Mouse (Mus musculus): Measurements from ENCODE around the gene Rhbdf1. TPM values are rescaled to one million over a fixed set of nuclear protein-coding genes. Genes with fewer than 3 reads are reported as not detected.

Gene Rhbdf1
- polyA plus RNA-seq, 1 experiment from 2014 or later, result 14.1 TPM

GRCm38 (mm10) chr11:32244064-32244463, 22.0 kb upstream of the Rhbdf1 start:
- no peak for DNase-seq (ENCODE audit: low spot score, missing footprints)
- Histone ChIP-seq H3K36me3 (ENCODE audit: control insufficient read depth, insufficient read depth, low read length) (no peaks in the 10 kb centered on the region; the same call in 1 of the 2 replicates), H3K4me1 (ENCODE audit: control insufficient read depth, insufficient read depth, low read length) (no peaks in the 10 kb centered on the region), H3K9me3 (ENCODE audit: control insufficient read depth, low read length) (no peaks in the 10 kb centered on the region), H3K27ac (ENCODE audit: low read depth, low read length) (no peak overlapping the region), H3K27me3 (ENCODE audit: control insufficient read depth, insufficient read depth, low read length) (no peaks in the 10 kb centered on the region), H3K4me2 (no peak overlapping the region), H3K4me3 (ENCODE audit: low read depth, low read length) (no peak overlapping the region), H3K9ac (ENCODE audit: low read length) (no peak overlapping the region)
- 85% methylated on average over 3 of the region's 3 CpGs for WGBS
- no peak for ATAC-seq (ENCODE audit: low FRiP score)

- H3K36me3 ChIP-seq (ENCODE audit: control insufficient read depth, insufficient read depth, low read length), result no peaks in the 10 kb centered on the region; the same call in 1 of the 2 replicates
- 79% methylated on average over 7 of the region's 7 CpGs for WGBS
- no peak overlapping the region for H3K27ac ChIP-seq (ENCODE audit: low read depth, low read length)
Measured at GRCm38 (mm10) chr11:32243205-32243955, 21.3 kb upstream of the Rhbdf1 start.

GRCm38 (mm10) chr11:32242209-32242608, 20.1 kb upstream of the Rhbdf1 start:
- H3K9ac ChIP-seq (ENCODE audit: low read length), result no peak overlapping the region
- no peaks in the 10 kb centered on the region for H3K27me3 ChIP-seq (ENCODE audit: control insufficient read depth, insufficient read depth, low read length)
- no peaks in the 10 kb centered on the region for H3K4me1 ChIP-seq (ENCODE audit: control insufficient read depth, insufficient read depth, low read length)
- no peak for DNase-seq (ENCODE audit: low spot score, missing footprints)
- no peaks in the 10 kb centered on the region; the same call in 1 of the 2 replicates for H3K36me3 ChIP-seq (ENCODE audit: control insufficient read depth, insufficient read depth, low read length)
- 81% methylated on average over 3 of the region's 3 CpGs for WGBS
- H3K9me3 ChIP-seq (ENCODE audit: control insufficient read depth, low read length), result no peaks in the 10 kb centered on the region
- no peak for ATAC-seq (ENCODE audit: low FRiP score)
- H3K4me2 ChIP-seq, result no peak overlapping the region
- H3K4me3 ChIP-seq (ENCODE audit: low read depth, low read length), result no peak overlapping the region
- no peak overlapping the region for H3K27ac ChIP-seq (ENCODE audit: low read depth, low read length)

More at GRCm38 (mm10) chr11:32243205-32243955, 21.3 kb upstream of the Rhbdf1 start:
- ATAC-seq (ENCODE audit: low FRiP score), result no peak
- DNase-seq (ENCODE audit: low spot score, missing footprints), result no peak
- no peak overlapping the region for H3K9ac ChIP-seq (ENCODE audit: low read length)
- H3K27me3 ChIP-seq (ENCODE audit: control insufficient read depth, insufficient read depth, low read length), result no peaks in the 10 kb centered on the region
- H3K4me3 ChIP-seq (ENCODE audit: low read depth, low read length), result no peak overlapping the region
- no peak overlapping the region for H3K4me2 ChIP-seq
- no peaks in the 10 kb centered on the region for H3K4me1 ChIP-seq (ENCODE audit: control insufficient read depth, insufficient read depth, low read length)
- no peaks in the 10 kb centered on the region for H3K9me3 ChIP-seq (ENCODE audit: control insufficient read depth, low read length)

GRCm38 (mm10) chr11:32241391-32241790, 19.3 kb upstream of the Rhbdf1 start:
- H3K27ac ChIP-seq (ENCODE audit: low read depth, low read length), result no peak overlapping the region

GRCm38 (mm10) chr11:32238093-32238860, 16.2 kb upstream of the Rhbdf1 start:
- no peak overlapping the region for H3K27ac ChIP-seq (ENCODE audit: low read depth, low read length)
- no peak overlapping the region for H3K9ac ChIP-seq (ENCODE audit: low read length)
- H3K9me3 ChIP-seq (ENCODE audit: control insufficient read depth, low read length), result no peaks in the 10 kb centered on the region
- H3K4me2 ChIP-seq, result no peak overlapping the region
- DNase-seq (ENCODE audit: low spot score, missing footprints) (peak; percentile 95), ATAC-seq (ENCODE audit: low FRiP score) (peak; percentile 47; the same call in 1 of the 2 replicates)
- H3K4me3 ChIP-seq (ENCODE audit: low read depth, low read length), result no peak overlapping the region
- no peaks in the 10 kb centered on the region for H3K4me1 ChIP-seq (ENCODE audit: control insufficient read depth, insufficient read depth, low read length)
- H3K27me3 ChIP-seq (ENCODE audit: control insufficient read depth, insufficient read depth, low read length), result no peaks in the 10 kb centered on the region
- 64% methylated on average over 5 of the region's 5 CpGs for WGBS
- peaks cover 4% of the 10 kb centered on the region; the same call in 1 of the 2 replicates for H3K36me3 ChIP-seq (ENCODE audit: control insufficient read depth, insufficient read depth, low read length)

More at GRCm38 (mm10) chr11:32241391-32241790, 19.3 kb upstream of the Rhbdf1 start:
- Histone ChIP-seq H3K27me3 (ENCODE audit: control insufficient read depth, insufficient read depth, low read length) (no peaks in the 10 kb centered on the region), H3K36me3 (ENCODE audit: control insufficient read depth, insufficient read depth, low read length) (no peaks in the 10 kb centered on the region; the same call in 1 of the 2 replicates), H3K4me2 (no peak overlapping the region), H3K9me3 (ENCODE audit: control insufficient read depth, low read length) (no peaks in the 10 kb centered on the region), H3K4me1 (ENCODE audit: control insufficient read depth, insufficient read depth, low read length) (no peaks in the 10 kb centered on the region), H3K9ac (ENCODE audit: low read length) (no peak overlapping the region), H3K4me3 (ENCODE audit: low read depth, low read length) (no peak overlapping the region)
- no peak for ATAC-seq (ENCODE audit: low FRiP score)
- DNase-seq (ENCODE audit: low spot score, missing footprints), result no peak

GRCm38 (mm10) chr11:32237411-32237795, 15.3 kb upstream of the Rhbdf1 start:
- no peak for ATAC-seq (ENCODE audit: low FRiP score)
- Histone ChIP-seq H3K9me3 (ENCODE audit: control insufficient read depth, low read length) (no peaks in the 10 kb centered on the region), H3K4me3 (ENCODE audit: low read depth, low read length) (no peak overlapping the region), H3K4me2 (no peak overlapping the region), H3K27ac (ENCODE audit: low read depth, low read length) (no peak overlapping the region), H3K27me3 (ENCODE audit: control insufficient read depth, insufficient read depth, low read length) (no peaks in the 10 kb centered on the region), H3K9ac (ENCODE audit: low read length) (no peak overlapping the region), H3K4me1 (ENCODE audit: control insufficient read depth, insufficient read depth, low read length) (no peaks in the 10 kb centered on the region), H3K36me3 (ENCODE audit: control insufficient read depth, insufficient read depth, low read length) (peaks cover 4% of the 10 kb centered on the region)
- 95% methylated on average over 3 of the region's 3 CpGs for WGBS
- no peak for DNase-seq (ENCODE audit: low spot score, missing footprints)

- Histone ChIP-seq H3K9me3 (ENCODE audit: control insufficient read depth, low read length) (no peaks in the 10 kb centered on the region), H3K4me1 (ENCODE audit: control insufficient read depth, insufficient read depth, low read length) (no peaks in the 10 kb centered on the region), H3K9ac (ENCODE audit: low read length) (no peak overlapping the region), H3K4me2 (no peak overlapping the region), H3K36me3 (ENCODE audit: control insufficient read depth, insufficient read depth, low read length) (peaks cover 4% of the 10 kb centered on the region), H3K27me3 (ENCODE audit: control insufficient read depth, insufficient read depth, low read length) (no peaks in the 10 kb centered on the region), H3K27ac (ENCODE audit: low read depth, low read length) (no peak overlapping the region), H3K4me3 (ENCODE audit: low read depth, low read length) (no peak overlapping the region)
- ATAC-seq (ENCODE audit: low FRiP score), result no peak
- 57% methylated on average over 9 of the region's 9 CpGs for WGBS
- peak; percentile 97 for DNase-seq (ENCODE audit: low spot score, missing footprints)
Measured at GRCm38 (mm10) chr11:32236712-32237410, 14.8 kb upstream of the Rhbdf1 start.

- Histone ChIP-seq H3K9me3 (ENCODE audit: control insufficient read depth, low read length) (no peaks in the 10 kb centered on the region), H3K4me2 (no peak overlapping the region), H3K27ac (ENCODE audit: low read depth, low read length) (no peak overlapping the region), H3K9ac (ENCODE audit: low read length) (no peak overlapping the region), H3K27me3 (ENCODE audit: control insufficient read depth, insufficient read depth, low read length) (no peaks in the 10 kb centered on the region), H3K36me3 (ENCODE audit: control insufficient read depth, insufficient read depth, low read length) (peaks cover 5% of the 10 kb centered on the region), H3K4me1 (ENCODE audit: control insufficient read depth, insufficient read depth, low read length) (no peaks in the 10 kb centered on the region), H3K4me3 (ENCODE audit: low read depth, low read length) (no peak overlapping the region)
- 87% methylated on average over 2 of the region's 2 CpGs for WGBS
- DNase-seq (ENCODE audit: low spot score, missing footprints), result peak; percentile 67
- ATAC-seq (ENCODE audit: low FRiP score), result no peak
Measured at GRCm38 (mm10) chr11:32236132-32236531, 14.0 kb upstream of the Rhbdf1 start.

All from midbrain, embryonic 11.5 days (tissue).